Mouse (Mus musculus) heart, embryonic 10.5 days (tissue): Measurements from ENCODE around the gene Strbp. TPM values are rescaled to one million over a fixed set of nuclear protein-coding genes. Genes with fewer than 3 reads are reported as not detected.

ENCODE experiments used
- DNase-seq: peaks from one replicate; pipeline ENCODE4 v3.0.0-alpha.2; 2017; ENCODE audit warnings: low spot score
- H3K27ac ChIP-seq: fragments of 300-500 bp; sonication (generic); 2 replicates; pipeline ENCODE4 v1.5.1; 2016; ENCODE audit warnings: mild to moderate bottlenecking
- H3K27me3 ChIP-seq: fragments of 300-500 bp; sonication (generic); 2 replicates; pipeline ENCODE4 v1.6.1; 2016; ENCODE audit warnings: mild to moderate bottlenecking; ENCODE audit not compliant: poor library complexity, insufficient read depth, severe bottlenecking
- H3K36me3 ChIP-seq: fragments of 300-500 bp; sonication (generic); 2 replicates; pipeline ENCODE4 v1.6.1; 2016; ENCODE audit warnings: mild to moderate bottlenecking, moderate library complexity
- H3K4me1 ChIP-seq: fragments of 300-500 bp; sonication (generic); 2 replicates; pipeline ENCODE4 v1.6.1; 2016; ENCODE audit warnings: mild to moderate bottlenecking
- H3K4me3 ChIP-seq: fragments of 300-500 bp; sonication (generic); 2 replicates; pipeline ENCODE4 v1.5.1; 2016; ENCODE audit warnings: mild to moderate bottlenecking, moderate library complexity
- H3K9me3 ChIP-seq: fragments of 300-500 bp; sonication (generic); 2 replicates; pipeline ENCODE4 v1.6.1; 2016; ENCODE audit warnings: mild to moderate bottlenecking, moderate library complexity
- WGBS: fragments of 180-500 bp; shearing (Covaris S2); methylation state at CpG from one replicate; pipeline ENCODE4 v1.1.7; 2016; 5-methylcytosine and 5-hydroxymethylcytosine counted together
- polyA plus RNA-seq: library from polyadenylated mRNA; unstranded; fragments of >200 nt; fragmentation: Nextera tagmentation; extraction: Ambion mirVana; gene quantifications from 2 replicates; pipeline ENCODE4 v1.2.1, GENCODE M21; 2016

Gene Strbp
- polyA plus RNA-seq, 1 experiment from 2014 or later = 33.6 TPM

DNA sequence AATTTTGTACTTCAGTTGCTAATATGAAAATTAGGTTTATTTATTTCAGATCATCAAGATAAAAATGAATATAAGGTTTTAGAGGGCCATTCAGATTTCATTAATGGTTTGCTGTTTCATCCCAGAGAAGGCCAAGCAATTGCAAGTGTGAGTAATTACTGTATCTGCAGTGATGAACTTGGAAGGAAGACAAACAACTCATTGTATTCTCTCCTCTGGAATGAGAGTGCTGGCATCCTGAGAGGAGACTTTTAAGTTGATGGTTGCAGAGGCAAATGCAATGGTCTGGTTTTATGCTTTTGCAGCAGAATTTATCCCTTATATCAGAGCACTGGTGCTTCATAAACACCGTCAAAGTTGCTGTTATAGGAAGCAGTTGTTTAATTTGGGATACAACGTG is 214.7 kb downstream of the Strbp start:
- WGBS = 92% methylated on average over 2 of the region's 2 CpGs

DNA sequence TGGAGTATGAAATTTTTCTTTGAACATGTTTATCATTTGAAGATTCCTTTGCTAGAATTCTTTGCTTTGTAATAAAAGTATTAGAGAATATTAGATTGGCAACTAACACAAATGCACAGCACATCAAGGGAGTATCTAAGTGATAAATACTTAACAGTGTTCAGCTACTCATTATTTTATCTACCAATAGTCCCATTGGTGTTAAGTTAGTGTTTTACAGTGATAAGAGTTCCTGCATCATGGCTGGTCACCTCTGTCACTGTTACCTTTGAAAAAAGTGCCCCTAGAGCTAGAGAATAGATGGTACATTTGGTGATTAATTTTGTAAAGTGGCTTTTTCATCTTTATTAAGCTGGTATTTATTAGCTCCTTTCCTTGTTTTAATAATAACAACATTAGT is 217.3 kb downstream of the Strbp start:
- Histone ChIP-seq H3K4me1 (no peaks in the 10 kb centered on the region), H3K36me3 (peaks cover 68% of the 10 kb centered on the region), H3K27ac (no peak overlapping the region), H3K4me3 (no peak overlapping the region), H3K9me3 (no peaks in the 10 kb centered on the region), H3K27me3 (no peaks in the 10 kb centered on the region)
- no peak for DNase-seq

More for the DNA sequence above, 214.7 kb downstream of the Strbp start:
- DNase-seq = no peak
- no peaks in the 10 kb centered on the region for H3K4me1 ChIP-seq
- no peaks in the 10 kb centered on the region for H3K9me3 ChIP-seq
- peaks cover 81% of the 10 kb centered on the region for H3K36me3 ChIP-seq
- H3K4me3 ChIP-seq = no peak overlapping the region
- H3K27me3 ChIP-seq = no peaks in the 10 kb centered on the region
- no peak overlapping the region for H3K27ac ChIP-seq

DNA sequence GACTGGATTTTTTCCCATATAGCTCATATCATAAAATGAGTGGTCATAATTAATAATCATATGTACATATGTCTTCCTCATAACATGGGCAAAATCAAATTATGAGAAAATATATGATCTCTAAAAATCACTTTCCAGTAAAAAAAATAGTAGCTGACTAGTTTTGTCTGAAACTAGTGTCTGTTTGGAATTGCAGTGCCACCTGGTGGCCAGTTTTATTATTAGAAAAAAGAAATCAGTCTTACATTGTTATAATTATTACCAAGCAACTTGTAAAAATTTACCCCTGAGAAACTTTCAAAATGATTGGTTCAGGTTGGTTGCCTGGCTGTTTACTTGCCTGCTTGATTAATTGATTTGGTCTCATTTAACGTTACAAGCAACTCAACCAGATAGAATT is 218.3 kb downstream of the Strbp start:
- Histone ChIP-seq H3K27me3 (no peaks in the 10 kb centered on the region), H3K4me3 (no peak overlapping the region), H3K4me1 (no peaks in the 10 kb centered on the region), H3K36me3 (peaks cover 60% of the 10 kb centered on the region), H3K27ac (no peak overlapping the region), H3K9me3 (no peaks in the 10 kb centered on the region)
- WGBS = 88% methylated on average over 1 of the region's 1 CpGs
- no peak for DNase-seq

DNA sequence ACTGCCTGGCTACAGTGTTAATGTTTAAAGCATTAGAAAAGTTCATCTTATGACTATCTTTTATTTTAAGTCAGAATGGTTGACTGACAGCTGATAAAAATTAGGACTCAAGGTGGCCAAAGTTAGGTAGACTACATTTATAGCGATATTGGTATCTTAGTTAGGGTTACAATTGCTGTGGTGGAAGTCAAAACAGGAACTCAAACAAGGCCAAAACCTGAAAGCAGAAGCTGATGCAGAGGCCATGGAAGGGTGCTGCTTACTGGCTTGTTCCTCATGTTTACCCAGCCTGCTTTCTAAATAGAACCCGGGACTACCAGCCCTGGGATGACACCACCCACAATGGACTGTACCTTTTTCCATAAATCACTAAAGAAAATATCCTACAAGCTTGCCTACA is 219.5 kb downstream of the Strbp start:
- 91% methylated on average over 2 of the region's 2 CpGs for WGBS
- no peak for DNase-seq
- Histone ChIP-seq H3K4me1 (no peaks in the 10 kb centered on the region), H3K36me3 (peaks cover 55% of the 10 kb centered on the region), H3K9me3 (no peaks in the 10 kb centered on the region), H3K27me3 (no peaks in the 10 kb centered on the region), H3K4me3 (no peak overlapping the region), H3K27ac (no peak overlapping the region)

DNA sequence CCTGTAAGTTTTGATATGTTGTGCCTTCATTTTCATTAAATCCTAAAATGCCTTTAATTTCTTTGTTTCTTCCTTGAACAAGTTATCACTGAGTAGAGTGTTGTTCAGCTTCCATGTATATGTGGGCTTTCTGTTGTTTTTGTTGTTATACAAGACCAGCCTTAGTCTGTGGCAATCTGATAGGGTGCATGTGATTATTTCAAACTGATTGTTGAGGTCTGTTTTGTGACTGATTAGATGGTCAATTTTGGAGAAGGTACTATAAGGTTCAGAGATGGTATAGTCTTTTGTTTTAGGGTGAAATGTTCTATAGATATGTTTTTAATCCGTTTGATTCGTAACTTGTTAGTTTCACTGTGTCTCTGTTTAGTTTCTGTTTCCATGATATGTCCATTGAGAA is 223.6 kb downstream of the Strbp start:
- no peak for DNase-seq

DNA sequence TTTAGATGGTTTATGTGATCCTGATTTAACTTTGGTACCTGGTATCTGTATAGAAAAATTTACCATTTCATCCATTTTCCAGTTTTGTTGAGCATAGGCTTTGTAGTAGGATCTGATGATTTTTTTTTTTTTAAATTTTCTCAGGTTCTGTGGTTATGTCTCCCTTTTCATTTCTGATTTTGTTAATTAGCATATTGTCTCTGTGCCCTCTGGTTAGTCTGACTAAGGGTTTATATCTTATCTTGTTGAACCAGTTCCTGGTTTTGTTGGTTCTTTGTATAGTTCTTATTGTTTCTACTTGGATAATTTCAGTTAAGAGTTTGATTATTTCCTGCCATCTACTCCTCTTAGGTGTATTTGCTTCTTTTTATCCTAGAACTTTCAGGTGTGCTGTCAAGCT is 224.1 kb downstream of the Strbp start:
- H3K36me3 ChIP-seq = peaks cover 64% of the 10 kb centered on the region
- H3K4me1 ChIP-seq = no peaks in the 10 kb centered on the region
- no peaks in the 10 kb centered on the region for H3K27me3 ChIP-seq
- H3K4me3 ChIP-seq = no peak overlapping the region
- no peaks in the 10 kb centered on the region for H3K9me3 ChIP-seq
- H3K27ac ChIP-seq = no peak overlapping the region
- DNase-seq = no peak

More for the DNA sequence above, 223.6 kb downstream of the Strbp start:
- Histone ChIP-seq H3K4me1 (no peaks in the 10 kb centered on the region), H3K36me3 (peaks cover 64% of the 10 kb centered on the region), H3K9me3 (no peaks in the 10 kb centered on the region), H3K27me3 (no peaks in the 10 kb centered on the region), H3K27ac (no peak overlapping the region), H3K4me3 (no peak overlapping the region)
- WGBS = 96% methylated on average over 2 of the region's 2 CpGs

DNA sequence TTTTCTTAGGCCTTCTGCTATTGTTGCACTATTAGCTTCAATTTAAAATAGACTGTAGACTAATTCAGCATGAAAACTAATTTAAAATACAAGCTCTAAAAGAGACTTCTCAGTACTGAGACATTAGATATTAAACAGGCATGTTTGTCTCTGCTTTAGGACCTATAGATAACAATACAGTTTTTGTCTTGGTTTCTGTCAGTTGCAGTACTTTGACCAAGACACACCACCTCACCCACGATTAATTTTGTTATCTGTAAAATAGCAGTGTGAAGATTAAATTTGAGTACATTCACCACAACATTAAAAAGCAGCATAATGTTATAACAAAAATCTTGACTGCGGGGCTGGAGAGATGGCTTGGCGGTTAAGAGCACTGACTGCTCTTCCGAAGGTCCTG is 237.4 kb downstream of the Strbp start:
- Histone ChIP-seq H3K4me1 (no peaks in the 10 kb centered on the region), H3K27me3 (no peaks in the 10 kb centered on the region), H3K9me3 (no peaks in the 10 kb centered on the region), H3K4me3 (no peak overlapping the region), H3K27ac (no peak overlapping the region), H3K36me3 (peaks cover 19% of the 10 kb centered on the region)
- no peak for DNase-seq
- 91% methylated on average over 4 of the region's 4 CpGs for WGBS

DNA sequence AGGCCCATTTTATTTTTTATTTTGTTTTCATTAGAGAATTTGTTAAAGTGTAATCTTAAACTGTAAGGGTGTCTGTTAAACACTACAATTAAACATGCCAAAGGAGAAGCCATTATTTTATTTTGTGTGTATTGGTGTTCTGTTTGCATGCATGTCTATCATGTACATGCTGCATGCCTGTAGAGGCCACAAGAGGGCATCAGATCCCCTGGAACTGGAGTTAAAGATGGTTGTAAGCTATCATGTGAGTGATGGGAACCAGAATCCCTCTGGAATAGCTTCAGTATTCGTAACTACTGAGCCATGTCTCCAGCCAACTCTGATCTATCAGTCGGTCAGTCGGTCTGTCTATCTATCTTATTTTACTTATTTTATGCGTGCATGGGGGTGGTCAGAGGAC is 243.0 kb downstream of the Strbp start:
- 95% methylated on average over 4 of the region's 4 CpGs for WGBS
- no peak overlapping the region for H3K4me3 ChIP-seq
- H3K27me3 ChIP-seq = no peaks in the 10 kb centered on the region
- H3K4me1 ChIP-seq = no peaks in the 10 kb centered on the region
- no peak for DNase-seq
- H3K27ac ChIP-seq = no peak overlapping the region
- H3K36me3 ChIP-seq = 0 out of 2 replicates have a peak, but pooled peaks cover 3% of the 10 kb centered on the region
- H3K9me3 ChIP-seq = no peaks in the 10 kb centered on the region

DNA sequence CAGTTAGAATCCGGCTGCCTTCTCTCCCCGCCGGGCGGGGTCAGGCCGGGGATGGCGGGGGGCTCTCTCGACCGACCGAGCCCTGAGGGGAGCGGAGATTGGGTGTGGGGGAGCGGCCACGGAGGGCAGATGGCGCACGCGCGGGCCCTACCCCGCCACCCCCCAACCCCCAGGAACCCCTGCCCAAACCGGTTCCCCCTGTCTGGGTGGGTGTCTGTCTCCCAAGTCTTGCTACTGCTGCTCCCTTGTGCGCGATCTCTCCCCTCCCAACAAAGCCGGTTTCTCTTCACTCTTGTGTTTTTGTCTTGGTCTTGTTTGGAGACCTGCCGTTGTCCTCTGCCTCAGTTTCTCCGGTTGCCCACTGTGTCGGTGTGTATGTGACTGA is 251.3 kb downstream of the Strbp start:
- Histone ChIP-seq H3K27ac (peak overlapping the region; percentile 97), H3K36me3 (no peaks in the 10 kb centered on the region), H3K4me1 (peaks cover 6% of the 10 kb centered on the region; the same call in 1 of the 2 replicates), H3K9me3 (no peaks in the 10 kb centered on the region), H3K4me3 (peak overlapping the region; percentile 96), H3K27me3 (no peaks in the 10 kb centered on the region)
- WGBS = 0% methylated on average over 23 of the region's 24 CpGs
- DNase-seq = no peak

DNA sequence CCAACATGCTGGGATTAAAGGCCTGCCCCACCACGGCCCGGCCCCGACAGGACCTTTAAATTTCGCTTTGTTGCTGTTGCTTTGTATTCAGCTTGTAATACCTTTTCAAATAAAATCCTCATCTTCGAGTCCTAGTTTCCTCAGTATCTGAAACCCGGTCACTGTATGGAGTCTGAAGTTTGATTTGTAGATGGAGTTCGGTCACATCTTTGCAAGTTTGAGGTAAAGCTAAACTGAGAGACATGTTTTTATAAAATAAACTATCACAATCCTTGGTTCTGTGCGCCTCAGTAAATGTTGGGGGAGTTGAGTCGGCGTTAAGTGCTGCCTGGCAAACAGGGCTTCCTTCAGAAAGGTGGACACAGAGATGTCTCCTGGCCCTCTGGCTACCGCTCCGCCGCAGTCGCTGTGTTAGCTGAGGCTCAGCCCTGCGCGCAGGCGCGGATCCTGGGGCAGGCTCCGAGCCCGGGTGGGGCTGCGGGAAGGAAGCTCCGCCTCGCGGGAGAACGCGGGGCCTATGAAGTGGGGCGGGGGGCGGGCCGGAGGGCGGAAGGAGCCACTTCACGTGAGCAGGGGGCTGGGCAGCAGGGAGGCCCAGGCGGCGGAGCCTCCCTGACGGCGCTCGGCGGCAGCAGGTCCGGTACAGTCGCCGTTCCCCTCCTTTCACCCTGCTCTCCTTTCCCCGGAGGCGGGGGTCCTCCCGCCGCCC is 251.8 kb downstream of the Strbp start:
- Histone ChIP-seq H3K4me1 (peaks cover 6% of the 10 kb centered on the region; the same call in 1 of the 2 replicates), H3K4me3 (peak overlapping the region; percentile 96), H3K9me3 (no peaks in the 10 kb centered on the region), H3K27me3 (no peaks in the 10 kb centered on the region), H3K36me3 (no peaks in the 10 kb centered on the region), H3K27ac (peak overlapping the region; percentile 97)
- 9% methylated on average over 40 of the region's 44 CpGs for WGBS
- peak; percentile 97 for DNase-seq

DNA sequence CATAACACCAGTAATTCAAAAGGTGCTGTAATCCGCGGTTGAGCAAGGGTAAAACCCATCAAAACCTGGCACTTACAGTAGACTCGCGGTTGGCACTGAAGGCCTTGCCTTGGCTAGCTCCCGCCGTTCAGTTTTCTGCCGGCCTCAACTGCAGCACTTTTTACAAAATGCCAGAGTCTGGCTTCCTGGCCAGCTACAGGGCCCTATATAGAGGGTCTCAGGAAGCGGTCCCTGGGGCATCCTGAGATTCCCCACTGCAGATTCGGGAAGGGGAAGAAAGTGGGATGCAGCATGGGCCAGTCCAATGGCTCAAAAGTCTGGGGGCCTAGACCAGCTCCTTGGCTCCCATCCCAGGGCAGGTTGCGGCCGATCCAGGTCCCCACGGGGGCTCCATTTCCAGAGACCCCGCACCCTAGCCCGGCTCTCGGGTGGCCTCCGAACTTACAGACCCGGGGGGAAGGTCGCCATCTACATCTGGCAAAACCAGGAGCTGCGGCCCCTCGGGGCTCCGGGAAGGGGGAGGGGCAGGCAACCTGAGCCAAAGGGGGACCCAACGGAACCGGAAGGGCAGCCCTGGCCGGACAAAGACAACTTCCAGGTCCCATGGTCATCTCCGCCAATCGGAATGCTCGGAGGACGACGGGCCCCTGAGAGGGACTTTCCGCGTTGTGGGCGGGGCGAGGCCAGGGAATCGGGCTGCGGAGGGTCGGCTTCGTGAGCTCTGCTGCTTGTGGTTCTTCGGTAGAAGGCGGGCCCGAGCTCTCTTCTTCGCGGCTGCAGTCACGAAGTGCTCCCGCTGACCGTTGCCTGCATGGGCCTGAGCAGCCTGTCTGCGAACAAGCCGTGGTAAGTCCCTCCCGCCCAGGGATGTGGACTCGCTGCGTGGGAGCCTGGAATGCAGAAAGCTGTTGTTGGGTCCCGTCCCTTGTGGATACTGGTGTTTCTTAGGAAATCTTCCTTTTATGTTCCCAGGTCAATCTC is 260.8 kb downstream of the Strbp start, which contains the start of the genes Zbtb26, Zbtb6 and Rabgap1:
Gene Zbtb26, minus strand, starts transcription at position 525 of the 981 bp plus-strand sequence.
Gene Zbtb6, minus strand, starts transcription at position 561 of the 981 bp plus-strand sequence.
Gene Rabgap1, plus strand, starts transcription at position 669 of the 981 bp plus-strand sequence.
- H3K27me3 ChIP-seq = no peaks in the 10 kb centered on the region
- no peaks in the 10 kb centered on the region for H3K9me3 ChIP-seq
- H3K4me3 ChIP-seq = peak within 1 kb of the TSS; percentile 87
- H3K36me3 ChIP-seq = no peaks in the 10 kb centered on the region
- peak; percentile 99 for DNase-seq
- peaks cover 17% of the 10 kb centered on the region; the same call in 1 of the 2 replicates for H3K4me1 ChIP-seq
- peak within 1 kb of the TSS; percentile 95 for H3K27ac ChIP-seq
- under 1% methylated on average over 51 of the region's 51 CpGs for WGBS
